Mouse (Mus musculus) testis, adult 2 months (tissue): ENCODE results near the gene Tent4b. TPM values are rescaled to one million over a fixed set of nuclear protein-coding genes. Genes with fewer than 3 reads are reported as not detected.
"Not testable (repeated sequence)": the region's sequence is repeated elsewhere in the genome, so short reads cannot be mapped to it uniquely, and the experiment has no call there.

Source experiments
- H3K27ac ChIP-seq: fragments of 200-500 bp; 2 replicates; pipeline ENCODE4 v1.5.1; 2012; ENCODE audit warnings: low read depth, low read length; ENCODE audit not compliant: control insufficient read depth, insufficient read depth
- H3K27me3 ChIP-seq: fragments of 200-500 bp; 2 replicates; pipeline ENCODE4 v1.6.1; 2012; ENCODE audit warnings: mild to moderate bottlenecking, low read length, moderate library complexity; ENCODE audit not compliant: control insufficient read depth, insufficient read depth
- H3K36me3 ChIP-seq: fragments of 200-500 bp; 2 replicates; pipeline ENCODE4 v1.6.1; 2012; ENCODE audit warnings: mild to moderate bottlenecking, low read length; ENCODE audit not compliant: control insufficient read depth, insufficient read depth
- H3K4me1 ChIP-seq: fragments of 200-500 bp; 2 replicates; pipeline ENCODE4 v1.6.1; 2012; ENCODE audit warnings: low read length; ENCODE audit not compliant: control insufficient read depth, insufficient read depth
- H3K4me3 ChIP-seq: fragments of 200-500 bp; 2 replicates; pipeline ENCODE4 v1.5.1; 2012; ENCODE audit warnings: low read depth, mild to moderate bottlenecking, low read length, moderate library complexity, mixed read lengths; ENCODE audit not compliant: control insufficient read depth
- CTCF ChIP-seq: fragments of 200-500 bp; IDR thresholded peaks from 2 replicates; pipeline ENCODE4 v1.5.1; 2012; ENCODE audit warnings: low read depth, mild to moderate bottlenecking, inconsistent platforms, low read length, moderate library complexity; ENCODE audit not compliant: control insufficient read depth, insufficient read depth, insufficient replicate concordance
- POLR2A ChIP-seq: fragments of 200-500 bp; IDR thresholded peaks from 2 replicates; pipeline ENCODE4 v1.6.1; 2012; ENCODE audit warnings: low read depth, mild to moderate bottlenecking, inconsistent platforms, low read length, moderate library complexity; ENCODE audit not compliant: control insufficient read depth
- polyA plus RNA-seq: library from polyadenylated mRNA; depleted of rRNA; stranded (reverse); fragments of >200 nt; gene quantifications from 2 replicates; pipeline ENCODE4 v1.2.3, GENCODE M21; 2012

Gene Tent4b
- polyA plus RNA-seq, 1 experiment: 83.1 TPM

GRCm38 (mm10) chr8:88206016-88206415, 7.0 kb downstream of the Tent4b start:
- Histone ChIP-seq H3K36me3 (peaks cover 1% of the 10 kb centered on the region; the same call in 1 of the 2 replicates), H3K27ac (no peak overlapping the region), H3K4me1 (no peaks in the 10 kb centered on the region; the same call in 1 of the 2 replicates), H3K4me3 (no peak overlapping the region), H3K27me3 (no peaks in the 10 kb centered on the region)
- no peak for TF ChIP-seq POLR2A
- TF ChIP-seq CTCF: no peak

GRCm38 (mm10) chr8:88207121-88207821, 8.3 kb downstream of the Tent4b start:
- TF ChIP-seq CTCF: no peak
- no peak for TF ChIP-seq POLR2A
- Histone ChIP-seq H3K36me3 (peaks cover 1% of the 10 kb centered on the region; the same call in 1 of the 2 replicates), H3K4me1 (no peaks in the 10 kb centered on the region), H3K27ac (no peak overlapping the region), H3K27me3 (no peaks in the 10 kb centered on the region), H3K4me3 (no peak overlapping the region)

GRCm38 (mm10) chr8:88209930-88210827, 11.2 kb downstream of the Tent4b start:
- not testable (repeated sequence) for H3K27ac ChIP-seq, H3K4me1 ChIP-seq, H3K4me3 ChIP-seq, H3K27me3 ChIP-seq, H3K36me3 ChIP-seq

GRCm38 (mm10) chr8:88221353-88221752, 22.3 kb downstream of the Tent4b start:
- H3K27me3 ChIP-seq: no peaks in the 10 kb centered on the region
- H3K4me3 ChIP-seq: no peak overlapping the region
- TF ChIP-seq CTCF: no peak
- no peak for TF ChIP-seq POLR2A
- H3K4me1 ChIP-seq: no peaks in the 10 kb centered on the region
- no peak overlapping the region for H3K27ac ChIP-seq
- no peaks in the 10 kb centered on the region for H3K36me3 ChIP-seq

- no peak overlapping the region for H3K4me3 ChIP-seq
These were observed 26.3 kb downstream of the Tent4b start for GRCm38 (mm10) chr8:88225358-88225757.

GRCm38 (mm10) chr8:88227851-88228250, 28.8 kb downstream of the Tent4b start:
- no peaks in the 10 kb centered on the region; the same call in 1 of the 2 replicates for H3K4me1 ChIP-seq
- H3K27me3 ChIP-seq: no peaks in the 10 kb centered on the region
- no peak for TF ChIP-seq CTCF
- no peak for TF ChIP-seq POLR2A
- H3K4me3 ChIP-seq: no peak overlapping the region
- no peaks in the 10 kb centered on the region for H3K36me3 ChIP-seq
- H3K27ac ChIP-seq: no peak overlapping the region

More at GRCm38 (mm10) chr8:88225358-88225757, 26.3 kb downstream of the Tent4b start:
- Histone ChIP-seq H3K27ac (no peak overlapping the region), H3K27me3 (no peaks in the 10 kb centered on the region), H3K4me1 (no peaks in the 10 kb centered on the region; the same call in 1 of the 2 replicates), H3K36me3 (no peaks in the 10 kb centered on the region)
- TF ChIP-seq POLR2A (no peak), CTCF (no peak)

- Histone ChIP-seq H3K4me3 (no peak overlapping the region), H3K27ac (no peak overlapping the region), H3K36me3 (no peaks in the 10 kb centered on the region), H3K27me3 (no peaks in the 10 kb centered on the region), H3K4me1 (no peaks in the 10 kb centered on the region; the same call in 1 of the 2 replicates)
- TF ChIP-seq CTCF: no peak
- TF ChIP-seq POLR2A: no peak
These were observed 29.3 kb downstream of the Tent4b start for GRCm38 (mm10) chr8:88228286-88228685.
